ENCODE assay signal across 8 mouse cellular contexts in the genomic region with DNA sequence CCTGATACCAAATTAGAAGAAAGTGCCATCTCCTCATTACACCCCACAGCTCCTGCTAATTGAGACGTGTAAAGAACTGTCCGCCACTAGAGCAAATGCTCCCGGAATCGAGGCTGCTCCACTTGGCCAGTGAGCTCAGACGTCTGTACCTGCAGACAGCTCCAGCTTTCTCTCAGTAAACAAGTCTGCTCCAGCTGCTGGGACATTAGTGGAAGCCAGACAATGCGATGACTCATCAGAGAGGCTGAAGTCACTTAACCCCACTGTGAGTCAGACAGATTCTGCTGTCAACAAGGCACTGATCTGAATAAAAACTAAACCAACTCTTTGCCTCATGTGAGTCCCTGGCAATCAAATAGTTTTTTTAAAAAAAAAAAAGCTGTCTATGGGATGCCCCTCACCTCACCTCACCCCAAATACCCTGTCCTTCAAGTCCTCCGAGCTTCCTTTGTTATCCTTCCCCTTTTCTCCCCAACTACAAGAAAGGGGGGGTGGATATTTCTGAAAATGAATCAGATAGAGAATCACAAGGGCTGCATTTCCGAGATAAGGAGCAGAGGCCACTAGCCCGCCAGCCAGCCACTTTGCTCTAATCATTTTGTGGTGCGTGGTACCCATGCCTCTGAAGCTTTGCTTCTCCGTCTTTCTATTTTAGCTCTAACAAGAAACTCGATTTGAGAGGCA. TPM values are rescaled to one million over a fixed set of nuclear protein-coding genes. Genes with fewer than 3 reads are reported as not detected.
DNase-seq lines count a peak whose midpoint lies in the region; ATAC-seq and TF ChIP-seq lines count a peak whose summit lies in the region.

No protein-coding gene starts in this region.

- no peak overlapping the region for H3K4me3 ChIP-seq in limb, embryonic 14.5 days (replicated peaks; ENCODE audit: low read length)
- H3K4me3 ChIP-seq in limb, embryonic 10.5 days, result no peak overlapping the region
- no peak overlapping the region for H3K4me3 ChIP-seq in intestine, postnatal 0 days (ENCODE audit: low read depth, low read length)
- H3K4me3 ChIP-seq in midbrain, postnatal 0 days (ENCODE audit: low read depth, low read length), result no peak overlapping the region
- no peak overlapping the region for H3K4me3 ChIP-seq in forebrain, embryonic 16.5 days (replicated peaks; ENCODE audit: low read length)

- CTCF ChIA-PET in Patski (lab: Charles Lee), result interaction anchor here (0.8 to 2.7 kb wide), 6 partner anchors 9 to 56 kb away, joined by 3 to 7 read pairs (median 4); a partner anchor contains a TSS

- H3K4me1 ChIP-seq in limb, embryonic 14.5 days (ENCODE audit: control insufficient read depth, insufficient read depth, low read length), result no peaks in the 10 kb centered on the region
- no peaks in the 10 kb centered on the region for H3K4me1 ChIP-seq in limb, embryonic 10.5 days
- H3K4me1 ChIP-seq in intestine, postnatal 0 days (replicated peaks; ENCODE audit: control insufficient read depth, insufficient read depth, low read length), result no peaks in the 10 kb centered on the region
- H3K4me1 ChIP-seq in midbrain, postnatal 0 days (ENCODE audit: insufficient read depth, low read length), result no peaks in the 10 kb centered on the region
- no peaks in the 10 kb centered on the region for H3K4me1 ChIP-seq in forebrain, embryonic 16.5 days (replicated peaks; ENCODE audit: control insufficient read depth, insufficient read depth, low read length)

- peak; percentile 7 for DNase-seq in limb, embryonic 14.5 days (ENCODE audit: low spot score)
- no peak for DNase-seq in limb, embryonic 10.5 days (ENCODE audit: low spot score)
- DNase-seq in Patski (ENCODE audit: low read depth, low spot score), result peak; percentile 94
- peak; percentile 23 for DNase-seq in gastrocnemius, postnatal 10 days
- peak; percentile 22 for DNase-seq in midbrain, postnatal 0 days (ENCODE audit: low spot score)
- DNase-seq in frontal cortex, postnatal 14 days (ENCODE audit: low spot score in 2 of 2), result no peak

- H3K9me3 ChIP-seq in limb, embryonic 14.5 days (ENCODE audit: control insufficient read depth, low read length), result no peaks in the 10 kb centered on the region
- no peaks in the 10 kb centered on the region for H3K9me3 ChIP-seq in limb, embryonic 10.5 days (replicated peaks)
- H3K9me3 ChIP-seq in intestine, postnatal 0 days (ENCODE audit: control insufficient read depth), result no peaks in the 10 kb centered on the region
- H3K9me3 ChIP-seq in midbrain, postnatal 0 days (ENCODE audit: low read length), result no peaks in the 10 kb centered on the region
- H3K9me3 ChIP-seq in forebrain, embryonic 16.5 days (ENCODE audit: control insufficient read depth, low read length), result no peaks in the 10 kb centered on the region

- TF ChIP-seq POLR2A in limb, embryonic 14.5 days (IDR thresholded peaks at IDR 0.05; ENCODE audit: borderline replicate concordance, extremely low read depth, insufficient read depth, insufficient read length), result no peak

- H3K27me3 ChIP-seq in limb, embryonic 14.5 days (ENCODE audit: control insufficient read depth, insufficient read depth, low read length), result no peaks in the 10 kb centered on the region
- no peaks in the 10 kb centered on the region for H3K27me3 ChIP-seq in limb, embryonic 10.5 days (ENCODE audit: low read depth, poor library complexity, severe bottlenecking)
- H3K27me3 ChIP-seq in Patski, result no peaks in the 10 kb centered on the region
- H3K27me3 ChIP-seq in intestine, postnatal 0 days (replicated peaks; ENCODE audit: control insufficient read depth, insufficient read depth, low read length), result no peaks in the 10 kb centered on the region
- no peaks in the 10 kb centered on the region for H3K27me3 ChIP-seq in midbrain, postnatal 0 days (ENCODE audit: insufficient read depth, low read length)
- H3K27me3 ChIP-seq in forebrain, embryonic 16.5 days (replicated peaks; ENCODE audit: control insufficient read depth, insufficient read depth, low read length), result no peaks in the 10 kb centered on the region

- H3K27ac ChIP-seq in limb, embryonic 14.5 days (replicated peaks; ENCODE audit: low read depth, low read length), result no peak overlapping the region
- H3K27ac ChIP-seq in limb, embryonic 10.5 days, result no peak overlapping the region
- H3K27ac ChIP-seq in intestine, postnatal 0 days (ENCODE audit: low read depth, low read length), result peak overlapping the region; percentile 1; the same call in 1 of the 2 replicates
- H3K27ac ChIP-seq in midbrain, postnatal 0 days (ENCODE audit: low read depth, low read length), result no peak overlapping the region
- no peak overlapping the region for H3K27ac ChIP-seq in forebrain, embryonic 16.5 days (ENCODE audit: low read length)

- 56% methylated on average over 12 of the region's 12 CpGs for WGBS in limb, embryonic 14.5 days
- 66% methylated on average over 12 of the region's 12 CpGs for WGBS in limb, embryonic 10.5 days
- WGBS in intestine, postnatal 0 days, result 35% methylated on average over 12 of the region's 12 CpGs
- WGBS in midbrain, postnatal 0 days, result 52% methylated on average over 12 of the region's 12 CpGs
- 69% methylated on average over 12 of the region's 12 CpGs for WGBS in forebrain, embryonic 16.5 days

- no peak overlapping the region for H3K4me2 ChIP-seq in limb, embryonic 14.5 days (replicated peaks; ENCODE audit: low read depth, low read length, severe bottlenecking)
- no peak overlapping the region for H3K4me2 ChIP-seq in intestine, postnatal 0 days (replicated peaks; ENCODE audit: low read depth)
- no peak overlapping the region for H3K4me2 ChIP-seq in midbrain, postnatal 0 days (ENCODE audit: low read depth, low read length, poor library complexity, severe bottlenecking)
- H3K4me2 ChIP-seq in forebrain, embryonic 16.5 days (ENCODE audit: low read length), result no peak overlapping the region

- H3K9ac ChIP-seq in limb, embryonic 14.5 days (ENCODE audit: low read depth, low read length, severe bottlenecking), result no peak overlapping the region
- H3K9ac ChIP-seq in intestine, postnatal 0 days (ENCODE audit: low read depth, low read length), result no peak overlapping the region
- H3K9ac ChIP-seq in midbrain, postnatal 0 days (replicated peaks; ENCODE audit: low read length, poor library complexity, severe bottlenecking), result no peak overlapping the region
- no peak overlapping the region for H3K9ac ChIP-seq in forebrain, embryonic 16.5 days (replicated peaks; ENCODE audit: low read depth, low read length)

- in situ Hi-C loops in Patski (cut with MboI; ENCODE audit: low pct_unique_long_range_greater_than_20kb), result no loop called here

- H3K36me3 ChIP-seq in limb, embryonic 14.5 days (ENCODE audit: control insufficient read depth, insufficient read depth, low read length), result no peaks in the 10 kb centered on the region
- H3K36me3 ChIP-seq in limb, embryonic 10.5 days, result no peaks in the 10 kb centered on the region
- H3K36me3 ChIP-seq in intestine, postnatal 0 days (ENCODE audit: control insufficient read depth, insufficient read depth), result no peaks in the 10 kb centered on the region
- no peaks in the 10 kb centered on the region for H3K36me3 ChIP-seq in midbrain, postnatal 0 days (ENCODE audit: insufficient read depth, low read length)
- H3K36me3 ChIP-seq in forebrain, embryonic 16.5 days (ENCODE audit: control insufficient read depth, insufficient read depth), result no peaks in the 10 kb centered on the region

- no peak for TF ChIP-seq CTCF in Patski (IDR thresholded peaks at IDR 0.05)
- no peak for TF ChIP-seq CTCF in intestine, postnatal 0 days (IDR thresholded peaks at IDR 0.05; ENCODE audit: low read depth)
- no peak for TF ChIP-seq CTCF in midbrain, postnatal 0 days (IDR thresholded peaks at IDR 0.05)

- POLR2A ChIA-PET in Patski (lab: Charles Lee), result interaction anchor here (0.9 to 1.1 kb wide), 3 partner anchors 10 to 71 kb away, joined by 3 to 4 read pairs (median 3); no protein-coding TSS in a partner anchor

- ATAC-seq in limb, embryonic 14.5 days (ENCODE audit: low FRiP score, low read depth), result no peak
- ATAC-seq in Patski, result peak; percentile 98
- peak; percentile 86 for ATAC-seq in intestine, postnatal 0 days
- no peak for ATAC-seq in midbrain, postnatal 0 days (ENCODE audit: low FRiP score)
- no peak for ATAC-seq in forebrain, embryonic 16.5 days

RNA-seq across cellular contexts. Expression of a gene that starts 31.6 kb away (rescaled TPM):
- polyA plus RNA-seq in limb, embryonic 14.5 days (2012; rRNA removed), result 14.7 and 18.0 TPM in 2 replicates
- polyA plus RNA-seq in limb, embryonic 14.5 days (2014; fragmentation: Nextera tagmentation; extraction: Ambion mirVana), result 21.9 and 27.9 TPM in 2 replicates
- polyA plus RNA-seq in limb, embryonic 10.5 days (2016; fragmentation: Nextera tagmentation; extraction: Ambion mirVana), result 5.8 and 11.6 TPM in 2 replicates
- 35.6 TPM for polyA plus RNA-seq in Patski (2021)
- 1 to 10 TPM; 6.3 to 8.6 TPM for total RNA-seq in gastrocnemius, postnatal 10 days (2021)
- polyA plus RNA-seq in intestine, postnatal 0 days (2015; fragmentation: Nextera tagmentation; extraction: Ambion mirVana), result 5.6 and 7.3 TPM in 2 replicates
- total RNA-seq in midbrain, postnatal 0 days (2014; rRNA removed), result 88.5 and 108 TPM in 2 replicates
- polyA plus RNA-seq in midbrain, postnatal 0 days (2015; fragmentation: Nextera tagmentation; extraction: Ambion mirVana), result 55.8 and 67.0 TPM in 2 replicates
- polyA plus RNA-seq in forebrain, embryonic 16.5 days (2015; fragmentation: Nextera tagmentation; extraction: Ambion mirVana), result 32.3 and 41.8 TPM in 2 replicates

RNA-seq across cellular contexts. Expression of a gene that starts 38.9 kb away (rescaled TPM):
- polyA plus RNA-seq in limb, embryonic 14.5 days (2012; rRNA removed), result 16.3 and 17.9 TPM in 2 replicates
- polyA plus RNA-seq in limb, embryonic 14.5 days (2014; fragmentation: Nextera tagmentation; extraction: Ambion mirVana), result 17.0 and 18.3 TPM in 2 replicates
- 35.0 and 37.0 TPM in 2 replicates for polyA plus RNA-seq in limb, embryonic 10.5 days (2016; fragmentation: Nextera tagmentation; extraction: Ambion mirVana)
- 12.0 TPM for polyA plus RNA-seq in Patski (2021)
- total RNA-seq in gastrocnemius, postnatal 10 days (2021), result 1 to 10 TPM; 7.0 to 8.6 TPM
- 5.9 and 6.8 TPM in 2 replicates for polyA plus RNA-seq in intestine, postnatal 0 days (2015; fragmentation: Nextera tagmentation; extraction: Ambion mirVana)
- 10.9 and 11.8 TPM in 2 replicates for total RNA-seq in midbrain, postnatal 0 days (2014; rRNA removed)
- polyA plus RNA-seq in midbrain, postnatal 0 days (2015; fragmentation: Nextera tagmentation; extraction: Ambion mirVana), result 12.1 and 12.2 TPM in 2 replicates
- 23.1 and 24.1 TPM in 2 replicates for polyA plus RNA-seq in forebrain, embryonic 16.5 days (2015; fragmentation: Nextera tagmentation; extraction: Ambion mirVana)

Comparison
In these comparisons a context has a peak if more than half of its experiments do, and no peak if none do; other contexts are left out.
1. DNase-seq: peak in limb, embryonic 14.5 days (single experiment), Patski (single experiment), gastrocnemius, postnatal 10 days (single experiment) and midbrain, postnatal 0 days (single experiment); none in limb, embryonic 10.5 days (single experiment) and frontal cortex, postnatal 14 days (0 of 2).
2. ATAC-seq: peak in Patski (single experiment) and intestine, postnatal 0 days (single experiment); none in limb, embryonic 14.5 days (single experiment), midbrain, postnatal 0 days (single experiment) and forebrain, embryonic 16.5 days (single experiment).